19 mouse cellular contexts compared by ENCODE assay signal in genomic region chr12:52314818-52315217, GRCm38 (mm10).
DNase-seq lines count a peak whose midpoint lies in the region; ATAC-seq and TF ChIP-seq lines count a peak whose summit lies in the region.
"Had no signal": no experiment of that assay in that cellular context is flagged by ENCODE, and none has a peak within 500 bp of the region (broad histone marks: within the 10 kb centered on the region; RNA-seq: fewer than 3 reads in every experiment).

No protein-coding gene starts in this region.

- ATAC-seq in liver, postnatal 0 days, result peak; percentile 67
- ATAC-seq in granulocyte monocyte progenitor cell, adult 5-6 weeks (replicated peaks; ENCODE audit: poor library complexity, severe bottlenecking), result peak; percentile 99
- ATAC-seq in hindbrain, postnatal 0 days, result no peak
- no peak for ATAC-seq in heart, embryonic 11.5 days (replicated peaks; ENCODE audit: insufficient number of reproducible peaks, low FRiP score, low TSS enrichment)
- ATAC-seq: forebrain, embryonic 13.5 days; forebrain, postnatal 0 days; hindbrain, embryonic 16.5 days had no signal

- no peaks in the 10 kb centered on the region for H3K27me3 ChIP-seq in liver, postnatal 0 days (ENCODE audit: insufficient read depth, low read length)
- no peaks in the 10 kb centered on the region for H3K27me3 ChIP-seq in hindbrain, postnatal 0 days (ENCODE audit: insufficient read depth, low read length)
- no peaks in the 10 kb centered on the region for H3K27me3 ChIP-seq in heart, embryonic 11.5 days (ENCODE audit: control insufficient read depth, insufficient read depth, low read length)
- H3K27me3 ChIP-seq: embryonic facial prominence, embryonic 13.5 days; forebrain, embryonic 13.5 days; hindbrain, embryonic 12.5 days had no signal

- TF ChIP-seq EP300 in liver, postnatal 0 days (IDR thresholded peaks at IDR 0.05; ENCODE audit: low read depth), result peak; percentile 17; the same call in 1 of the 2 replicates

- TF ChIP-seq CTCF in liver, postnatal 0 days (IDR thresholded peaks at IDR 0.05; ENCODE audit: low read depth), result no peak
- no peak for TF ChIP-seq CTCF in hindbrain, postnatal 0 days (IDR thresholded peaks at IDR 0.05; ENCODE audit: low read depth)

- no peak overlapping the region for H3K9ac ChIP-seq in liver, postnatal 0 days (replicated peaks)
- H3K9ac ChIP-seq in hindbrain, postnatal 0 days (replicated peaks; ENCODE audit: low read length), result no peak overlapping the region
- no peak overlapping the region for H3K9ac ChIP-seq in heart, embryonic 11.5 days (ENCODE audit: low read depth, low read length)
- H3K9ac ChIP-seq: embryonic facial prominence, embryonic 13.5 days; forebrain, embryonic 13.5 days; forebrain, postnatal 0 days; hindbrain, embryonic 12.5 days had no signal

- H3K36me3 ChIP-seq in liver, postnatal 0 days (replicated peaks; ENCODE audit: insufficient read depth, low read length), result no peaks in the 10 kb centered on the region
- no peaks in the 10 kb centered on the region for H3K36me3 ChIP-seq in hindbrain, postnatal 0 days (ENCODE audit: insufficient read depth, low read length)
- no peaks in the 10 kb centered on the region for H3K36me3 ChIP-seq in heart, embryonic 11.5 days (ENCODE audit: control insufficient read depth, insufficient read depth, low read length)
- H3K36me3 ChIP-seq: embryonic facial prominence, embryonic 13.5 days; hindbrain, embryonic 12.5 days had no signal

- peak; percentile 48 for DNase-seq in liver, postnatal 0 days
- DNase-seq in liver (no peak), 416B (ENCODE audit: low read depth) (peak; percentile 64), adipocyte (ENCODE audit: low spot score) (peak; percentile 26)
- DNase-seq in adrenal gland, postnatal 36 days, result no peak
- no peak for DNase-seq in hindbrain, postnatal 0 days (ENCODE audit: low spot score)
- DNase-seq: adrenal gland, postnatal 10 days; cerebellum, adult 18-20 months; cerebellum, postnatal 10 days; forebrain, postnatal 0 days; gastrocnemius, postnatal 14 days; heart, postnatal 10 days; heart, postnatal 4 days had no signal

- H3K9me3 ChIP-seq in liver, postnatal 0 days (ENCODE audit: low read length), result peaks cover 6% of the 10 kb centered on the region
- H3K9me3 ChIP-seq in hindbrain, postnatal 0 days (ENCODE audit: low read length), result peaks cover 6% of the 10 kb centered on the region; the same call in 1 of the 2 replicates
- H3K9me3 ChIP-seq in heart, embryonic 11.5 days (replicated peaks; ENCODE audit: control insufficient read depth, low read length), result 0 out of 2 replicates have a peak, but pooled peaks cover 2% of the 10 kb centered on the region
- H3K9me3 ChIP-seq: hindbrain, embryonic 12.5 days had no signal

- H3K4me2 ChIP-seq in liver, postnatal 0 days (ENCODE audit: low read depth, low read length), result no peak overlapping the region
- H3K4me2 ChIP-seq in hindbrain, postnatal 0 days (ENCODE audit: low read depth, low read length), result no peak overlapping the region
- H3K4me2 ChIP-seq in heart, embryonic 11.5 days, result no peak overlapping the region
- H3K4me2 ChIP-seq: embryonic facial prominence, embryonic 13.5 days; forebrain, embryonic 13.5 days; hindbrain, embryonic 12.5 days had no signal

- no peak overlapping the region for H3K27ac ChIP-seq in liver, postnatal 0 days (ENCODE audit: low read depth)
- no peak overlapping the region for H3K27ac ChIP-seq in hindbrain, postnatal 0 days
- H3K27ac ChIP-seq in heart, embryonic 11.5 days (ENCODE audit: low read depth, low read length), result no peak overlapping the region
- H3K27ac ChIP-seq: embryonic facial prominence, embryonic 13.5 days; forebrain, embryonic 13.5 days; hindbrain, embryonic 12.5 days had no signal

- 0 out of 2 replicates have a peak, but pooled peaks cover 2% of the 10 kb centered on the region for H3K4me1 ChIP-seq in liver, postnatal 0 days (ENCODE audit: insufficient read depth)
- no peaks in the 10 kb centered on the region for H3K4me1 ChIP-seq in hindbrain, postnatal 0 days (ENCODE audit: insufficient read depth, low read length)
- no peaks in the 10 kb centered on the region for H3K4me1 ChIP-seq in heart, embryonic 11.5 days (ENCODE audit: control insufficient read depth, insufficient read depth, low read length)
- H3K4me1 ChIP-seq: embryonic facial prominence, embryonic 13.5 days; forebrain, embryonic 13.5 days; hindbrain, embryonic 12.5 days had no signal

- WGBS in liver, postnatal 0 days (ENCODE audit: insufficient replicate concordance), result 63% methylated on average over 3 of the region's 3 CpGs
- WGBS in hindbrain, postnatal 0 days, result 94% methylated on average over 3 of the region's 3 CpGs
- WGBS in heart, embryonic 11.5 days (ENCODE audit: insufficient replicate concordance), result 85% methylated on average over 3 of the region's 3 CpGs

- no peak overlapping the region for H3K4me3 ChIP-seq in liver, postnatal 0 days (ENCODE audit: low read depth, low read length)
- H3K4me3 ChIP-seq in hindbrain, postnatal 0 days (ENCODE audit: low read length), result no peak overlapping the region
- no peak overlapping the region for H3K4me3 ChIP-seq in heart, embryonic 11.5 days (ENCODE audit: low read depth, low read length)
- H3K4me3 ChIP-seq: embryonic facial prominence, embryonic 13.5 days; forebrain, embryonic 13.5 days; hindbrain, embryonic 12.5 days had no signal

Comparison
In these comparisons a context has a peak if more than half of its experiments do, and no peak if none do; other contexts are left out.
1. DNase-seq: peak in liver, postnatal 0 days (single experiment), 416B (single experiment) and adipocyte (single experiment); none in liver (single experiment), adrenal gland, postnatal 36 days (0 of 2) and hindbrain, postnatal 0 days (single experiment).
2. ATAC-seq: peak in liver, postnatal 0 days (single experiment) and granulocyte monocyte progenitor cell, adult 5-6 weeks (single experiment); none in hindbrain, postnatal 0 days (single experiment) and heart, embryonic 11.5 days (single experiment).